Mouse (Mus musculus) CH12.LX (cell line): ENCODE measurements around the gene Tnpo1. TPM values are rescaled to one million over a fixed set of nuclear protein-coding genes. Genes with fewer than 3 reads are reported as not detected.

Experiments used
- DNase-seq: peaks from one replicate; pipeline ENCODE4 v3.0.0-alpha.2; 2013; ENCODE audit errors: extremely low read depth
- H3K27ac ChIP-seq: 2 replicates; pipeline ENCODE4 v1.5.1; 2012; ENCODE audit warnings: low read depth, mild to moderate bottlenecking, control low read depth, moderate library complexity; ENCODE audit not compliant: insufficient read depth
- H3K27me3 ChIP-seq: replicated peaks from 2 replicates; pipeline ENCODE3; 2012; ENCODE audit warnings: inconsistent platforms
- H3K36me3 ChIP-seq, 2 experiments: replicated peaks in 1 of 2; 2 replicates each; pipeline versions ENCODE3 to v1.6.1; 2012; ENCODE audit warnings: inconsistent platforms in 1 of 2, low read length in 1 of 2, mild to moderate bottlenecking in 1 of 2, mixed read lengths in 1 of 2, moderate library complexity in 1 of 2; ENCODE audit not compliant: control insufficient read depth in 1 of 2, insufficient read depth in 1 of 2
- H3K4me1 ChIP-seq, 2 experiments: 2 replicates each; pipeline ENCODE4 v1.6.1; 2012; ENCODE audit warnings: inconsistent platforms in 1 of 2, moderate library complexity in 1 of 2; ENCODE audit not compliant: insufficient read depth in 2 of 2, control insufficient read depth in 1 of 2
- H3K4me2 ChIP-seq: 2 replicates; pipeline ENCODE4 v1.6.1; 2012; ENCODE audit warnings: low read depth, mild to moderate bottlenecking, control low read depth; ENCODE audit not compliant: poor library complexity, insufficient read depth, severe bottlenecking
- H3K4me3 ChIP-seq, 3 experiments: fragments of 150-350 bp in 1 of 3; sonication (generic) in 1 of 3; replicated peaks in 1 of 3; 2 replicates each; pipeline versions ENCODE3 to v1.5.1; 2011 to 2012; ENCODE audit warnings: low read depth in 2 of 3, low read length in 2 of 3, mild to moderate bottlenecking in 2 of 3, moderate library complexity in 2 of 3, control low read depth in 1 of 3, improper control_type of control experiment in 1 of 3, inconsistent platforms in 1 of 3, mixed read lengths in 1 of 3; ENCODE audit not compliant: poor library complexity in 1 of 3
- H3K79me2 ChIP-seq: replicated peaks from 2 replicates; pipeline ENCODE4 v1.6.1; 2012; ENCODE audit warnings: mild to moderate bottlenecking, moderate library complexity; ENCODE audit not compliant: control insufficient read depth, poor library complexity, insufficient read depth, severe bottlenecking; ENCODE audit errors: extremely low read depth
- H3K9ac ChIP-seq: 2 replicates; pipeline ENCODE4 v1.6.1; 2012; ENCODE audit warnings: low read depth, mild to moderate bottlenecking, control low read depth, moderate library complexity; ENCODE audit not compliant: insufficient read depth
- H3K9me3 ChIP-seq: replicated peaks from 2 replicates; pipeline ENCODE3; 2012; ENCODE audit warnings: low read length, inconsistent platforms, mixed read lengths
- BHLHE40 ChIP-seq: IDR thresholded peaks from 2 replicates; pipeline ENCODE4 v1.6.1; 2011; ENCODE audit warnings: mild to moderate bottlenecking, low read depth, low read length, improper control_type of control experiment
- CHD1 ChIP-seq: IDR thresholded peaks from 2 replicates; pipeline ENCODE4 v1.6.1; 2012; ENCODE audit warnings: low read depth, low read length, improper control_type of control experiment, inconsistent platforms
- CHD2 ChIP-seq: IDR thresholded peaks from 2 replicates; pipeline ENCODE4 v1.6.1; 2011; ENCODE audit warnings: low read length, improper control_type of control experiment
- CTCF ChIP-seq, 2 experiments: IDR thresholded peaks in 1 of 2; conservative IDR thresholded peaks in 1 of 2; 2 replicates each; pipeline ENCODE4 v1.5.1; 2011 to 2012; ENCODE audit warnings: low read depth in 2 of 2, low read length in 2 of 2, improper control_type of control experiment in 1 of 2, inconsistent platforms in 1 of 2, mild to moderate bottlenecking in 1 of 2, moderate library complexity in 1 of 2
- E2F4 ChIP-seq: IDR thresholded peaks from 2 replicates; pipeline ENCODE4 v1.6.1; 2011; ENCODE audit warnings: low read depth, low read length, improper control_type of control experiment; ENCODE audit not compliant: insufficient replicate concordance
- IRF4 ChIP-seq: IDR thresholded peaks from 2 replicates; pipeline ENCODE4 v1.6.1; 2014; ENCODE audit warnings: low read depth, mild to moderate bottlenecking, inconsistent platforms, low read length, improper control_type of control experiment
- JUN ChIP-seq: IDR thresholded peaks from 2 replicates; pipeline ENCODE4 v1.6.1; 2011; ENCODE audit warnings: low read depth, mild to moderate bottlenecking, low read length, improper control_type of control experiment, moderate library complexity; ENCODE audit not compliant: insufficient read depth
- JUND ChIP-seq: conservative IDR thresholded peaks from 2 replicates; pipeline ENCODE4 v1.6.1; 2011; ENCODE audit warnings: low read depth, low read length, improper control_type of control experiment
- MAZ ChIP-seq: IDR thresholded peaks from 2 replicates; pipeline ENCODE4 v1.6.1; 2012; ENCODE audit warnings: low read depth, mild to moderate bottlenecking, inconsistent platforms, low read length, improper control_type of control experiment, moderate library complexity
- MYC ChIP-seq: IDR thresholded peaks from 2 replicates; pipeline ENCODE4 v1.6.1; 2011; ENCODE audit warnings: low read depth, mild to moderate bottlenecking, improper control_type of control experiment, low read length
- NRF1 ChIP-seq: IDR thresholded peaks from 2 replicates; pipeline ENCODE4 v1.6.1; 2014; ENCODE audit warnings: low read depth, mild to moderate bottlenecking, inconsistent platforms, low read length, improper control_type of control experiment, moderate library complexity
- PAX5 ChIP-seq: IDR thresholded peaks from 2 replicates; pipeline ENCODE4 v1.6.1; 2012; ENCODE audit warnings: low read length, inconsistent platforms, mixed read lengths
- POLR2AphosphoS2 ChIP-seq: IDR thresholded peaks from 2 replicates; pipeline ENCODE4 v1.6.1; 2011; ENCODE audit warnings: low read depth, low read length, improper control_type of control experiment
- RCOR1 ChIP-seq: conservative IDR thresholded peaks from 2 replicates; pipeline ENCODE4 v1.6.1; 2012; ENCODE audit warnings: low read depth, mild to moderate bottlenecking, inconsistent platforms, low read length, improper control_type of control experiment
- TCF12 ChIP-seq: IDR thresholded peaks from 2 replicates; pipeline ENCODE4 v1.6.1; 2014; ENCODE audit warnings: low read depth, mild to moderate bottlenecking, inconsistent platforms, low read length, improper control_type of control experiment
- UBTF ChIP-seq: IDR thresholded peaks from 2 replicates; pipeline ENCODE4 v1.6.1; 2012; ENCODE audit warnings: low read depth, mild to moderate bottlenecking, inconsistent platforms, low read length, improper control_type of control experiment, moderate library complexity
- USF1 ChIP-seq: IDR thresholded peaks from 2 replicates; pipeline ENCODE4 v1.6.1; 2014; ENCODE audit warnings: low read depth, mild to moderate bottlenecking, inconsistent platforms, low read length, improper control_type of control experiment
- USF2 ChIP-seq: conservative IDR thresholded peaks from 2 replicates; pipeline ENCODE4 v1.6.1; 2011; ENCODE audit warnings: low read depth, low read length, improper control_type of control experiment
- ZKSCAN1 ChIP-seq: IDR thresholded peaks from 2 replicates; pipeline ENCODE4 v1.6.1; 2012; ENCODE audit warnings: low read depth, inconsistent platforms, low read length, improper control_type of control experiment, borderline replicate concordance
- ZNF384 ChIP-seq: IDR thresholded peaks from 2 replicates; pipeline ENCODE4 v1.6.1; 2012; ENCODE audit warnings: low read depth, low read length, improper control_type of control experiment, inconsistent platforms
- dilution Hi-C: fragments of 300-500 bp; cut with MboI; formaldehyde crosslinking; loops from 2 replicates; pipeline ENCODE4 v1.14.3; 2020; ENCODE audit warnings: low sequenced_read_pairs; ENCODE audit not compliant: extremely low pct_unique_long_range_greater_than_20kb, extremely low pct_ligation_motif_present
- in situ Hi-C: fragments of 300-500 bp; cut with MboI; formaldehyde crosslinking; loops from 3 replicates; pipeline ENCODE4 v1.14.3; 2019; ENCODE audit warnings: low sequenced_read_pairs, low pct_ligation_motif_present, low pct_unique_long_range_greater_than_20kb, mixed read lengths
- polyA plus RNA-seq: library from polyadenylated mRNA; unstranded; fragments of >175 nt; gene quantifications from 2 replicates; pipeline ENCODE4 v1.2.1, GENCODE M21; 2012; ENCODE audit warnings: low read depth; ENCODE audit not compliant: insufficient read length
- total RNA-seq, 2 experiments: library from RNA; depleted of rRNA; stranded (reverse); fragments of 300-350 nt in 1 of 2; fragments of >200 nt in 1 of 2; gene quantifications; 2 replicates each; pipeline ENCODE4 v1.2.3; 2012 to 2014

The Tnpo1 gene
- total and polyA plus RNA-seq, 3 experiments, result 93.6 to 105 (median 95.9) TPM

DNA sequence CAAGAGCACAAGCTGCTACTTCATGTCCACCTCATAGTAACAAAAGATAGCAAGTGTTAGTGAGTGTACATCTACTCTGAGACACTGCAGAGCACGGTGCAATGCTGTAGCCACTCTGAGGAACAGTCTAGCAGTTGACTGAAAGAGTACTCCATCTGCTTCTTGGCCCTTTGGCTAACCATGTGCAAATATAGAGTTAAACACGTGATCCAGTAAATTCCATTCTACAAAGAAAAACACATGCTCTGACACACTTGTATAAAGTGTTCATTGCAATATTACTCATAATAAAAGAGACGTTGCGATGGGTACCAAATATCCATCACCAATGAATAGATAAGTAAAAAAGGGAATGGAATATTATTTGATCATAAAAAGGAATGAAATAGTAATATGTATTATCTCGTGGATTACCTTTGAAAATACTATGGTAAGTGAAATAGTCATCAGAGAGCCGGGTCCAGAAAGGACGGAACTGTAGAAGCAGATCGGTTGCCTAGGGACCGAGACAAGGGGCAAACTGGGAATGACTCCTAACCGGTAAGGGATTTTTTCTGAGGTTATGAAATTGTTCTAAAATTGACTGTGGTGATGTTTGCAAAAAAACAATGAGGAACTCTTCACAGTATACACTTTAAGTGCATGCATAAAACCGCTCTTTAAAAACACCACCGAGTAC, 112.4 kb downstream of the Tnpo1 start (continued):
- TF ChIP-seq BHLHE40 (peak; percentile 70), MYC (peak; percentile 69; the same call in 1 of the 2 replicates), E2F4 (no peak), RCOR1 (no peak), PAX5 (no peak), CHD1 (peak; percentile 53; the same call in 1 of the 2 replicates), UBTF (no peak), IRF4 (no peak), CTCF (conservative IDR thresholded peaks at IDR 0.05 in 1 of 2, IDR thresholded peaks at IDR 0.05 in 1 of 2; ENCODE audit: low read depth in 2 of 2, low read length in 2 of 2) (no peak)

DNA sequence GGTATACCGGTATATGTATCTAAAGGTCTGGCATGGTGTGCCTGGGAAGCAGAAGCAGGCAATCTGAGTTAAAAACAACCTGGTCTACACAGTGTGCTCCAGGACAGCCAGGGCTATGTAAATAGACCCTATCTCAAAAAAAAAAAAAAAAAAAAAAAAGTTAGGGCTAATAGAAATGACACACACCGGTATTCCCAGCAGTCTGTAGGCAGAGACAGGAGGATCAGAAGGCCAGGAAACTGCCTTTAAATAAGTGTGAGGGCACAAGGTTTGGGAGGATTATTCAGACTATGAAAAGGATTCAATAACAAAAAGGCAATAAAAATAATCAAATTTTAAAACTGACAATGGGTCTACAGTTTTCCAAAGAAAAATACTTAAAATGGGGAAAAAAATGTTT, 113.0 kb downstream of the Tnpo1 start:
- Histone ChIP-seq H3K9ac (peak overlapping the region; percentile 92; the same call in 1 of the 2 replicates), H3K4me2 (peak overlapping the region; percentile 89), H3K9me3 (no peaks in the 10 kb centered on the region), H3K4me1 (peaks cover 3 to 34% of the 10 kb centered on the region in 2 experiments; a peak in 2 of 4 replicates), H3K36me3 (no peaks in the 10 kb centered on the region), H3K4me3 (peak overlapping the region; percentile 53 to 95 (median 92)), H3K27me3 (no peaks in the 10 kb centered on the region), H3K79me2 (peaks cover 36% of the 10 kb centered on the region), H3K27ac (no peak overlapping the region)
- DNase-seq, result no peak
- TF ChIP-seq ZNF384 (peak; percentile 72), RCOR1 (no peak)
- in situ Hi-C loops, result no loop called here
- dilution Hi-C loops, result no loop called here

DNA sequence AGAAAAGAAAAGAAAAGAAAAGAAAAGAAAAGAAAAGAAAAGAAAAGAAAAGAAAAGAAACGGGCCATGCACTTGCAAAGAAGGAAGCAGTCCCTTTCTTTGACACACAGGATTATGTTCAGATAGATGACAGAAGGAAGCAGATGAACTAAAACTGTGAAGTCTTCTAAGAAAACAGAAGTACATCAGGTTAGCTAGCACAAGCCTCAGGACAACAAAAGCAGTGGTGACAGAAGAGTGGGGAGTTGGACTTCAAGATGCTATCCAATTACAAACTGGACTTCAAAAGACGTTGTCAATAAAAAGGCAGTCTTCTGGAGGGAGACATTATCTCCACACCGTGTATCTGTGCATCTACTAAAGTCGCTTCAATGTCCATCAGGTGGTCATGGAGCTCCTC, 113.9 kb downstream of the Tnpo1 start:
- Histone ChIP-seq H3K4me1 (peaks cover 3 to 34% of the 10 kb centered on the region in 2 experiments; a peak in 2 of 4 replicates), H3K9ac (peak overlapping the region; percentile 92; the same call in 1 of the 2 replicates), H3K27ac (no peak overlapping the region), H3K9me3 (no peaks in the 10 kb centered on the region), H3K36me3 (no peaks in the 10 kb centered on the region), H3K79me2 (peaks cover 37% of the 10 kb centered on the region), H3K27me3 (no peaks in the 10 kb centered on the region), H3K4me2 (peak overlapping the region; percentile 51; the same call in 1 of the 2 replicates), H3K4me3 (no peak overlapping the region)
- in situ Hi-C loops (no loop called here), dilution Hi-C loops (no loop called here)
- TF ChIP-seq JUND (no peak), ZNF384 (no peak), USF2 (no peak), USF1 (no peak), MAZ (no peak), RCOR1 (no peak), IRF4 (no peak), TCF12 (no peak), CHD2 (no peak), NRF1 (no peak), ZKSCAN1 (no peak), JUN (no peak), POLR2AphosphoS2 (no peak)
- DNase-seq, result no peak
